Mouse (Mus musculus) layer of hippocampus, postnatal 25 days (tissue): ENCODE measurements at regions not wholly inside any gene's neighbourhood (a gene's known extent, or its start where the extent isn't known, plus 50 kb on each side); places are given as distances from the start of the nearest gene placed in this dataset.
"Not testable (repeated sequence)": the region's sequence is repeated elsewhere in the genome, so short reads cannot be mapped to it uniquely, and the experiment has no call there.

Experiments used
- DNase-seq, 2 experiments: peaks; one replicate each; pipeline ENCODE4 v3.0.0; 2022; ENCODE audit warnings: mixed read lengths in 2 of 2, low spot score in 1 of 2; ENCODE audit errors: extremely low spot score in 1 of 2

DNA sequence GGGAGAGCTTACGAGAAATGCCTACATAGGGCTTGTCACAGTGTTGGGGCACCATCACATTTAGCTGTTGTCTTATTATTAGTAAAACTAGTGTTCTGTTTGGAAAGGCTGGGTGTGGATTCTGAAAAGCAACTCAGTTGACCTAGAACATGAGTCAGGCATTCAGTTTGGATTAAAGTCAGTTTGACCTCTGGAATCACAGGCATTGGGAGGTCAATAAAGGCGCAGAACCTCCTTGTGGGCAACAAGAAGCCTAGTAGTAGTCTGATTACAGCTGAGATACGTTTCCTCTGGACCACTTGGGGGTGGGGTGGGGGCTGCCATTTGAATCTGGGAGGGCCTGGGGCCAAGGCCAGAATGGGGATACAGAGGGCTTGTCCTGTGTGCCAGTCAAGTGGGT lies 52.1 kb upstream of the Map3k1 start:
- DNase-seq = no peak

DNA sequence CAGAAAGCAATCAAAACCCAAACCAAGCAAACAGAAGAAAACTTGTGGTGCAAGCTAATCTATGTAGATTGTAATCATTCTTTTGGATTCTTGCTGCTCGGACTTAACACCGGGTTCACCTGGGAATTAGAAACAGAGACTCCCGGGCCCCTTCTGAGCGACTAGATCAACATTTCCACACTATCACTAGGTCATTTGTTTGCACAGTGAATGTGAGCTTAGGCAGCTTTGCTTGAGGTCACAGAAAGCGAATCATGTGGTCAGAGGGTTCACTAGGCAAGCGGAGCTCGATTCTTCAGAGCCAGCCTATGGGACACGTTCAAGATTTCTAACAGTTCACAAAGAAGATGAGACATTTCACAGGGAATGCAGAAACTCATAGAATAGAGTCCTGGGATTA lies 53.5 kb upstream of the Map3k1 start:
- no peak for DNase-seq

DNA sequence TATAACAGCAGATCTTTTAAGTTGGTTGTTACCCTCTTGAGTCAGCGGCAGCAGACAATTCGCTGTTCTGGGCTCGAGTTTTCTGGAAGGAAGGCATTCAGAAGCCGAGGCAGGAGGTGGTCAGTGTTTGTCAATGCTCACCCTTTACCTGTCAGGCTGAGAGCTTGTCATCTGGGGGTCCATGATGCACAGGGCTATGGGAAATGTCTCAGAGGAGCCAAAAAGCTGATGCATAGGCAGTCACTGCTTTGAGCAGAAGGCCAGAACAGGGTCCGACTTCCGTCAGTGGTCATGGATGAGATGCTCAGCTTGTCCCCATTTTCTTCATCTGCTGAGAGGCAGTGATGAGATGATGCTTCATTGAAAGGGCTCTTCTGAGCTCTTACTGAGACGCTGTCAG lies 57.2 kb upstream of the Map3k1 start:
- no peak for DNase-seq

DNA sequence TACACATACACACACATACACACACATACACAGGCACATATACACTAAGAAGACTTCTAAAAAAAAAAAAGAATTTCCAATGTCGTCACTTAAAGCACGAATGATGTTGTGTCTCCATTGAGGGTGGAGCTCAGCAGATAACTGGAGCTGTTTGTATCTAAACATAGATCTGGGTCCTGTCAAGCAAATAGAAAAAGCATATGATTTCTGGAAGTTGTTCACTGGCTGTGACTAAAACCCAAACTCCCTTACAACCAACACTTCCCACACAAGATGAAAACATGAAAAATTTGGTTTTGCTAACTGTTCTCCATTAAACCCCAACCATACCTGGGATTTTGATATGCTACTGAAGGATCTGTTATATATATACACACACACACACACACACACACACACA lies 58.5 kb upstream of the Map3k1 start:
- DNase-seq = no peak

DNA sequence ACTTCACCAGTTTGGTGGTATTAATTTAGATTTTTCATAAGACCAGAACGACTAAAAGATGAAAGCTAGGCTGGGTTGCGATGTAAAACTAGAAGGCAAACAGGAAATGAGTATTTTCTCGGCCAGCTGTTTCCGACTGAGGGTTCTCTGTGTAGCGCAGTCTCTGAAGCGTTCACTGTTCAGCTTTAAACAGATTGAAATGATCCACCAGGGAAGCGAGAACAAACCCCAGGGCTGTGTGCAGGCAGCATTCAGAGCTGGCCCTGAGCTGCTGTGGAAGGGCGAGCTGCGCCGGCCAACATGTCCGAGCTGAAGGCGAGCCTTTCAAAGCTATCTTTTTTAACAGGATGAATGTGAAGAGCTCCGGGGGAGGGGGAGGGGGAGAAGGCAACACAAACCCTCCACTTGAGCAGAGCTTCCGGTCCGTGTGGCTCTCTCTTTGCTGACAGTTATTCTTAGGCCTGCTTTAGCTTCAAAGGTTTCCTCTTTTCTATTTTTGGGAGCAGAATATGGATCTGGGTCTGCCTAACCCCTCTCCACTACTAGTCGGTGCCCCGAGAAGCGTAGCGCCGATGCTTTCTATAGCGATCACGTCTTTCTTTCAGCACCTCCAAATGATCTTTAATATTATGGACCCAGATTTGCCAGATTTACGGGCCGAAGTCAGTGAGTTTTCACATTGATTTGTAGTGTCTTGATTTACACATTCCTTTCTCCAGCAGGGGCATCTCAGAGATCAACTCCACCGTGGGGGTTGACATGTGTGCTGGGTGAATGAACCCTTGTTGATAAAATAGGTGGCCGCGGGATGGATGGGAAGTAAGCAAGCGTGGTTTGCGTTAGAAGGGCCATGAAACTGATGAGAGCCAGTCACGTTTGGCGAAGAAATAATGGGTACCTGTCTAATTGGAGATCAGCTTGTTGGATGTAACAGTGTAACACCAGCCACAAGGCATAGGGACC lies 59.3 kb upstream of the Map3k1 start:
- peak in 1 of 2 experiments; percentile 19 for DNase-seq

DNA sequence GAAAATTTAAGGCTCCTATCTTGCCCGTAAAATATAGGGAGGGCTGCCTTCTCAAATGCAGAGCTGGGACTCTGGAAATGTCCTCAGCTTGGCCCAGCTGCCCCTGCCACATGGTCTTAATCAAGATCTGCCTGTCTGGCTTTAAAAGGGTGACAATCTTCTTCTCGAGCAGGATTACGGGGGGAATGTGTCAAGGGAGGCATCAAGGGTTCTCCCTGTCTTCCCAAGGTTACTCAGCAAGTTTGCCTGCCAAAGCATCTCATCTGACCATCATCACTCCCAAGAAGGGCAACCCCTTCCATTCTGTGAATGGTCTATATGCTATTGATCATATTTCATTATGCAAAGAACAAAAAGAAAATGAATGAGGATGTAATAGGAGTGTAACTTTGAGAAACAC lies 60.2 kb upstream of the Map3k1 start:
- DNase-seq = no peak

DNA sequence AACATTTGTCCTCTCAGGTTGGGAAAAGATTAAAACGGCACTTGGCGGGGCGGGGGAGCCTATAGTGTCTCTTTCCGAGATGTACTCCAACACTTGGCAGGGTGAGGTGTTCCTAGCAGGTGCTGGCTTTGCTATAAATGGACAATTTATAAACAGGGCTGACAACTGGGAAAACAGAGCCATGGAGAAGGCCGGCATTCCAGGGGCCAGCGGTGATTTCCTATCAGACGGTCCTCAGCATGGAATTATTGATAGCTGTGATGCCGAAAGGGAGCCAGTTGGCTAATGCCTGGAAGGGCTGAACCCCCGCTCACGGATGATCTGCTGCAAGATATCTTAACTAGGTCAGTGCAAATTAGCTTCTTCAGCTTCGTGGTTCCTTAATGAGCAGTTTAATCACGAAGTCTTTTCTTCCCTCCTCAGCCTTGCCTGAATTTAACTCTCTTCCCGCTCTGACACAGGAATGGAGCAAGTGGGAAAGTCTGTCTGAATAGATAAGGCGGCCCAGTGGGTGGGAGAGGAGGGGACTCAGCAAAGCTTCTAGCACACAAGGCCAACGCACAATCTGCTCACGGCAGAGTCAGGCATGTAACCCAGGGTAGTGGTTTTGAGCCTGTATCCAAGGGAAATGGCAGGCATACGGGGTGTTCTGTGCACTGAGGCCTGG lies 61.1 kb upstream of the Map3k1 start:
- DNase-seq = peak; percentile 21

DNA sequence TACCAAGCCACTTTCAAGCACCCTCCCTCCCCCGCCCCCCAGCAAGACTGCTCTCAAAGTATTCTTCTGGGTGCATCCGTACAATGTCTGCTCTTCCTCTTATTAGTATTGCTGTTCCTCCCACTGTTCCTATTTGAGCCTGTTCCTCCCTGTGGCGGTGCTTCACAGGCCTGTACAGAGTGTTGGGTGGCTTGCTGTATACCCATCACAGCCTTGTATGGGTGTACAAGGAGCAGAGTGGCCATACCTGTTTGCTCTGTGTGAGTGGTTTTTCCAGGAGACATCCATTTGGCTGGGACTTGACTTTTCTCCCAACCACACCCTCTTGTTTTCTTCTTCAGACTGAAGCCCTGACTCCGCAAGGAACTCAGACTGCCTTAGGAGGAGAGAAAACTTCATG lies 61.7 kb upstream of the Map3k1 start:
- no peak for DNase-seq

DNA sequence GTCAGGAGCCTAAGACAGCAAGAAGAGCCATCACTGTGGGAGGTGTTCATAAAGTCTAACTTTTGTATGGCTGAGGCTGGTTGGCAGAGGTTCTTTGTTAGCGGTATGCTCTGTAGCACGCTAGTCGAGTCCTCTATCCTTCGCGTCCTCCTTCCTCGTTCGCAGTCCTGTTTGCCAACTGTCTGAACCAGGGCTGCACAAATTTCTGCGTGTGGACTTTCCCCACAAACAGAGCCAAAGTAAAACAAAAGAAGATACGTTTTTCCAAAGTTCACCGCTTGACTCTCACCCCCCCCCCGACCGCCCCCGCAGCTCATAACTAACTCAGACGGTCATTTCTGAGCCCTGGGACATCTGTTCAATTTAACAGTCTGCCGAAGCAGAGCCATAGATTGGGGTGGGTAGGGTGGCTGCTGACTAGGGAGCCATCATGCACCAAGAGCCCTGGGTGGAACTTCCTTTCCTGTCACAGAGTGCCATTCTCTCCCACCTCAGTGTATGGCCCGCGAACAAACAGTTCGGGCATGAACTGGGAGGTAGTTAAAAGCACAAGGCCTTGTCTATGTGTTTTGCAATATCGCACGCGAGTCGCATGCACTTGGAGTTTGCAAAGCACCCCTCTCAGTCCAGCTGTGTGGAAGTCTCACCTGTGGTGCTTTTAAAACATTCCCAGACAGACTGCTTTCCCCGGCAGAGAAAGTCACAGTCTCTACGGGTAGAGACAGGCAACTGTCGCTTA lies 63.0 kb upstream of the Map3k1 start:
- no peak for DNase-seq

DNA sequence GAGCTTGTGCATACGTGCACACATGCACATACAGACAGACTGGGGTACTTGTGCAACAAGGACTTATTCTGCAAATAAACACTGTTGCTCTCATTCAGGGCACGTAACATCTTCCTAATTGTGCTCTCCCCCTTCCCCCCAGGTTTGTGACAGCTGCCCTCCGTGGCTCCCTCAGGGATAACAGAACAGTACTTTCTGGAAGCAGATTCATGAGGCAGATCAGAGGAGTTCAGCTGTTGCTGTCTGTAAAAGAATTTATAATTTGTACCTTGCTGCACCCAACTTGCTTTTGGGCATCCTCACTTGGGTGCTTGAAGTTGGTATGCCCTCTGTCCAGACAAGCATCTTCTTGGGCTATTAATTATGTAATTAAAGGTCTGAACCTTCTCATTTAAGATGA lies 65.5 kb upstream of the Map3k1 start:
- DNase-seq = no peak

DNA sequence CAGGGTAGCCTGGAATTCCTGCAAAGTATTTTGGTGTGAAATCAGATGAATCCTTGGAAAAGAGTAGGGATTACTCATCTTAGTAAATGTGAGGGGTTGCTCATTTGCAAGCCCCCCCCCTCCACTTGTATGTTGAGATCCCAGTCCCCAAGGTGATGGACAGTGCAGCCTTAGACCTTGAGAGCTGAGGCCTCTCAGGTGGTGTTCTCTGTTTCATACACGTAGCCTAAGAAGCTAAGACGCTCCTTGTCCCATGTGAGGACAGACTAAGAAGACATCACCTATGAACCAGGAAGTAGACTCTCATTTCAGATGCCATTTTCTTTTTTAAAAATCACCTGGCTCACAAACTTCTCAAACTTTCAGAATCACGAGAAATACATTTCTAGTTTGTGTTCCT lies 67.6 kb upstream of the Map3k1 start:
- DNase-seq = no peak

DNA sequence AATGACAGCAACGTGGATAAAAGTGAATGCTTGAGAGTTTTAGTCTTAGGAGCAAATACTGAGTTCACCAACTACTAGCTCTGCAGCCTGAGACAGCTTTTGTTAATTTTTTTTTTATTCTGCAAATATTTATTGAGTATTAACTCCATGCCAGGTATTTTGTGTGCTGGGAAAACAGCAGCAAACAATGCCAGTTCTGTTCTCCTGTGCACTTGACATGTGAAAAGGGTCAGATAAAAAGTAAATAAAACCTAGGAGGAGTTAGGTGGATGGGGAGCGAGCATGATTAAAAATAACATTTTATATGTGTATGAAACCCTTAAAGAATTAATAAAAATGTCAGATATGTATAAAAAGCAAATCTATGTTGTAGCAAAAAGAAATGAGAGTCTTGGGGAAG lies 68.1 kb upstream of the Map3k1 start:
- no peak for DNase-seq

DNA sequence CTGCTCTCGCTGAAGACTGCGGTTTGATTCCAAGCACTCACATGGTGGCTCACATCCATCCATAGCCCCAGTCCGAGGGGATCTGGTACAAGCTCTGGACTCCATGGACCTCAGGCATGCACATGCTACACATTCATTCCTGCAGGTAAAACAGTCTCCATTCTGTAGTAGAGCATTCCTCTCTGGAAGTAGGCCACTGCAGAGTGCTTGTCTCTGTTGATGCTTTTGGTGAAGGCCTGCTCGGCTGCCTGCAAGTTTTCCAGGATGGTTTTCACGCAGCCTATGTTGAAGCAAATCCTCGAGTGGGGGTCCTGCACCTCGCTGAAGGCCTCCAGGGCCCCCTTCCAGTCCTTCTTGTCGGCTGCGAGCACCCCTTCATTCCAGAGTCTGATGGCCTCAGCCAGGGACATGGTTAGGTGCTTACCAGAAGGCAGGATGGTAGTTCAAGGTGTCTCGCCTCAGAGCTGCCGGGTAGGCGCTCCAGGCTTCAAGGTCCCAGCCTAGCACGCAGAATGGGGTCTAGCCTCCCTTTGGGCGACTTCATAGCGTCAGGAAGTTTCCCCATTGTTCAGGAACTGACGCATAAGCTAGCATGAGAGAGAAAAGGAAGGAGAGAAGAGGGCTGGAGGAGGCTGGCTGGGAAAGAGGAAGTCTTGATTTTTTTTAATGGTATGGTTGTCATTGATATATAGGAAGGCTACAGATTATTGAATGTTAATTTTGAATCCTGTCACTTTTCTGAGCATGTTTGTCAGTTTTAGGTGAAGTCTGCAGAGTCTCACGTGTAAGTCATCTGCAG lies 75.2 kb upstream of the Map3k1 start:
- DNase-seq = not testable (repeated sequence)

DNA sequence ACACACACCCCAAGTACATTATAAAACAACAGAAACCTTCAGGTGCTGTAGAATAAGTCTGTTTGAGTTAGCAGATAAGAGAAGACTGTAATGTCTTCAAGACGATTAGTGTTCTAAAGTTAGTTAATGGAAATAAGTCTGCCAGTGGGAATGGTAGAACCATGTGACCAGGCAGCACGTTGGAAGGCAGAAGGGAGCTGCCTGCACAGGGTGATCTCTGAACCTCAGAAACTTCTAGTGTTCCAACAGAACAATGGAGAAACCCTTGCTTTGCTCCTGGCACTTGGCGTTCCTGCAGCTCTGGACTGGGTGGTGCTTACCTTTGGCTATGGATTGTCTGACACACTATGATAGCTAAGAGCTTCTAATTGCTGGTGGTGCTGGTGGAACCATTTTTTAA lies 82.0 kb upstream of the Map3k1 start:
- no peak for DNase-seq

DNA sequence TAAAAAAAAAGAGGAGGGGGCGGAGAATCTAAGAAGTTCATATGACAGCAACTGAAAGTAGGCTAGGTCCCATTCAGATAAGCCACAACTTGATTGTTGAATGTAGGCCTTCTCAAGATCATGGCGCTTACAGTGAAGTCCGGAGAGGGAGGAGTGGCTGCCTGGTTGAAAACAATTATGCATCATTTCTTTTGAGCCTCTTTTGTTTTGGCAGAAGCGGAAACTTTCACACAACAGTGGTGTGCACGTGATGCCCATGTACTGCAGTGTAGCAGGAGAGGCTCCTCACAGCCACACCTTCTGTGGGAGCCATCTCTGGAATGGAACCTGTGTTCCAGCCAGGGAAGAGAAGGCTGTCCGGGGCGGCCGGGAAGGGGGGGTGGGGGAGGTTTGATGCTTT lies 83.3 kb upstream of the Map3k1 start:
- DNase-seq = no peak

DNA sequence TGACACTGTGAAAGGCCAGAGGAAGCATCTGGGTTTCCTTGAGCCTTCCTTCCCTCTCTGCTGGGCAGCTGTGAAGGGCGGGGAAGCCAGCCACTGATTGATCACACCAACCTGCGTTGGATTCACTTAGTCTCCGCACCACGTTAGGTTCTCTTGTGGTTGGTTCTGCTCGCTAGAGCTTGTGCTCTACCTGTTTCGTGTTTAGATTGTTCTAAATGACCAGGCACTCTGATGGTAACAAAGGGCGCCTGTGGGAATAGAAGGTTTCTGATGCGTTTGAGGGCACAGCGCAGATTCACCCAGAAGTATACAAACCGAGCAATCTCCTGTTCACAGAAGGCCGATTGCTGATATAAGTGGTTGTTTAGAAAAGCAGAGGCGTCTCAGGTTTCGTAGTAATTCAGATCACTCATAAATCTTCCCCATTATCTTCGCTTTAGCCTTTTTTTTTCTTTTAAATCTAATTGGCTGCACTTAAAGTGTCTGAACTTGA lies 84.5 kb upstream of the Map3k1 start:
- DNase-seq = no peak

DNA sequence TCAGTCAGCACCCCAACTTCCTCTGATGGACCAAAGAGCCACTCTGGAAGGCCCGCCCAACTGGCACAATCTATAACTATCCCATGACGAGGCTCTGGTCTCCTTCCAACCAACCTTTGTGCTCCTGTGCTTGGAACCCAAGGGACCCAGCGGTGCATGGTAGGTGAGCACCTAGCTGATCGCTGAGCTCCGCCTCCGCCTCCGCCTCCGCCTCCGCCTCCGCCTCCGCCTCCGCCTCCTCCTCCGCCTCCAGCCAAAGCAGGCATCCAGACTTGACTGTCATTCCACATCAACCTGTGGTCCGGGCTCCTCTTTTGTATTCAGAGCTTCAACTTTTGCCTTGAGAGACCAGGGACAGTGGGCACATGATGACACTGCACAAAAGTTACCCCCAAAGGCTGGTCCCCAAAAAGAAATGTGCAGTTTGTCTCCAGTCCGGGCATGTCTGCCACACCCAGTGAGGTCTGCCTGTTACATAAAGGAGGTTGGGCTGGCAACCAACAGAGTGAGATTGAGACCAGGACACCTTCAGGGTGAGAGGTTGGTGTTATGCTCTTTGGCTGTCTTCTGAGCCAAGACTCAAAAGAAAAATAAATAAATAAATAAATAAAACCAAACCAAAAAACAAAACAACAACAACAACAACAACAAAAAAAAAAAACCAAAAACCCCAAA lies 86.1 kb upstream of the Map3k1 start:
- no peak for DNase-seq

DNA sequence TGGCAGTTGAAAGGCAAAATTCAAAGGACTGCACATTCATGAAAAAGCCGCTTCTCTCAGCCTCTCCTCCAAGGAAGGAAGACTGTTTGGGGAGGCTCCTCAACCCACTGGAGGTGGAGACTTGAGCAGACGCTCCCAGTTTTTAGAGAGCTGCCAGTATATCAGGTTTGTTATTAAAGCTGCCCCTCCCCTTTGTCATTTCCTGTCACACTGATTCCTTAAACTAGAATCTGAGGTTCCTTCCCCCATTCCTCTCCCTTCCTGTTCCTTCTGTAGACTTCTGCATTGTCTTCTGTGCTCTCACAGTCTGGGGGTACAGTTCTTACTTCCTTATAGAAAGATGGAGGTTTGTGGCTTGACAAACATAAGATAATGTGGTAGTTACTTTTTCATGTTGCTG lies 87.5 kb upstream of the Map3k1 start:
- no peak for DNase-seq

DNA sequence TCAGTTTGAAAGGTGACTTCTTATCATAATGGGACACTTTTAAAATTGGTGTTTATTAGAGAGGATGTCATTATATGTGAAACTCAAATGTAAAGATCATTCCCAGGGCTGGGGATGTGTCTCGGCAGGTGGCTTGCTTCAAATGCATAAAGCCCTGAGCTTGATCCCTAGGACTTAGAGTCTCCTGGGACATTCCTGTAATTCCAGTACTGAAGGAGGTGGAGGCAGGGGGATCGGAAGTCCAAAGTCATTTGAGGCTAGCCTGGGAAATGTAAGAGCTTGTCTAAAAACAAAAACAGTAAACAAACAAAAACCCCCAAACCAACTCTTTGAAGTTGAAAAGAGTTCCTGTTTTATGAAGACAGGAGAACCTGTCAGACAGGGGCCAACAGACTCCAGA lies 94.6 kb upstream of the Map3k1 start:
- DNase-seq = no peak

DNA sequence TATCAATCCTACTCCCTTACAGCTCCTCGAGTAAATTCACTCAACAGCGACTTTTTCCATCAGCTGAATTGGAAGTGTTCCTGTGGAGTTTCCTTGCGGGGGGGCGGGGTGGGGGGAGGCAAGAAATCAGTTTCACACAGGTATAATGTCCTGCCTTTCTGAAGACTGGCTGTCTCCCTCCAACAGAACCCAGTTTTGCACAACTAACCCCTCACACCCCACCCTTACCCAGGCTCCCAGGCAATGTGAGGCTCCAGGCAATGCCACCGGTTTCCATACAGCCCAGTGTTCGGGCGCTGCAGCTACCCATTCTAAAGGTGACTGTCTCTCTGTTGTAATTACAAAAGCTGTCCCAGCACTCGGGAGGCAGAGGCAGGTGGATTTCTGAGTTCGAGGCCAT lies 95.1 kb upstream of the Map3k1 start:
- no peak for DNase-seq
